Comparison of ENCODE assay signal across 29 mouse cellular contexts in genomic region chr7:74417009-74417408, GRCm38 (mm10).
A peak's percentile ranks its signal among the peaks of the same experiment; 100 is the strongest.
DNase-seq lines count a peak whose midpoint lies in the region; ATAC-seq and TF ChIP-seq lines count a peak whose summit lies in the region.
"Had no signal": no experiment of that assay in that cellular context is flagged by ENCODE, and none has a peak within 500 bp of the region (broad histone marks: within the 10 kb centered on the region; RNA-seq: fewer than 3 reads in every experiment).

No protein-coding gene starts in this region.

- no peak overlapping the region for H3ac ChIP-seq in C2C12 (ENCODE audit: control insufficient read depth, insufficient read length, low read depth)

- H3K27ac ChIP-seq in kidney, embryonic 14.5 days (ENCODE audit: low read depth, low read length), result no peak overlapping the region
- H3K27ac ChIP-seq in intestine, postnatal 0 days (ENCODE audit: low read depth, low read length), result no peak overlapping the region
- H3K27ac ChIP-seq in hindbrain, embryonic 10.5 days, result no peak overlapping the region
- H3K27ac ChIP-seq in midbrain, embryonic 15.5 days, result no peak overlapping the region
- H3K27ac ChIP-seq: embryonic facial prominence, embryonic 13.5 days; forebrain, embryonic 12.5 days; heart, adult 2 months; heart, embryonic 15.5 days; hindbrain, embryonic 14.5 days; kidney, embryonic 15.5 days; liver, embryonic 13.5 days; lung, embryonic 15.5 days had no signal

- no peak overlapping the region for H3K9ac ChIP-seq in kidney, embryonic 14.5 days (ENCODE audit: low read depth, low read length)
- H3K9ac ChIP-seq in intestine, postnatal 0 days (ENCODE audit: low read depth, low read length), result no peak overlapping the region
- H3K9ac ChIP-seq in midbrain, embryonic 15.5 days, result no peak overlapping the region
- H3K9ac ChIP-seq: embryonic facial prominence, embryonic 13.5 days; forebrain, embryonic 12.5 days; heart, embryonic 15.5 days; hindbrain, embryonic 14.5 days; kidney, embryonic 15.5 days; liver, embryonic 13.5 days; lung, embryonic 15.5 days had no signal

- 24% methylated on average over 6 of the region's 6 CpGs for WGBS in kidney, embryonic 14.5 days
- WGBS in intestine, postnatal 0 days, result 26% methylated on average over 6 of the region's 6 CpGs
- 86% methylated on average over 6 of the region's 6 CpGs for WGBS in hindbrain, embryonic 10.5 days
- WGBS in midbrain, embryonic 15.5 days, result 79% methylated on average over 6 of the region's 6 CpGs

- no peak overlapping the region for H3K4me2 ChIP-seq in kidney, embryonic 14.5 days (replicated peaks; ENCODE audit: low read depth, low read length)
- H3K4me2 ChIP-seq in intestine, postnatal 0 days (replicated peaks; ENCODE audit: low read depth), result no peak overlapping the region
- no peak overlapping the region for H3K4me2 ChIP-seq in midbrain, embryonic 15.5 days
- H3K4me2 ChIP-seq: embryonic facial prominence, embryonic 13.5 days; forebrain, embryonic 12.5 days; heart, embryonic 15.5 days; hindbrain, embryonic 14.5 days; kidney, embryonic 15.5 days; liver, embryonic 13.5 days; lung, embryonic 15.5 days had no signal

- H3K79me3 ChIP-seq in C2C12 (ENCODE audit: low read depth), result peaks cover 2% of the 10 kb centered on the region

- H3K27me3 ChIP-seq in kidney, embryonic 14.5 days (ENCODE audit: control insufficient read depth, insufficient read depth, low read length), result no peaks in the 10 kb centered on the region
- H3K27me3 ChIP-seq in C2C12 (ENCODE audit: control insufficient read depth, insufficient read depth, insufficient read length), result no peaks in the 10 kb centered on the region
- H3K27me3 ChIP-seq in intestine, postnatal 0 days (replicated peaks; ENCODE audit: control insufficient read depth, insufficient read depth, low read length), result no peaks in the 10 kb centered on the region
- no peaks in the 10 kb centered on the region for H3K27me3 ChIP-seq in hindbrain, embryonic 10.5 days (ENCODE audit: insufficient read depth, poor library complexity, severe bottlenecking)
- no peaks in the 10 kb centered on the region; the same call in 1 of the 2 replicates for H3K27me3 ChIP-seq in midbrain, embryonic 15.5 days (replicated peaks)
- H3K27me3 ChIP-seq: CH12.LX; embryonic facial prominence, embryonic 13.5 days; forebrain, embryonic 12.5 days; heart, embryonic 15.5 days; kidney, embryonic 15.5 days; liver, embryonic 13.5 days had no signal

- H3K36me3 ChIP-seq in kidney, embryonic 14.5 days (ENCODE audit: control insufficient read depth, insufficient read depth, low read length), result no peaks in the 10 kb centered on the region
- H3K36me3 ChIP-seq in C2C12 (ENCODE audit: control insufficient read depth, insufficient read depth), result no peaks in the 10 kb centered on the region
- no peaks in the 10 kb centered on the region for H3K36me3 ChIP-seq in intestine, postnatal 0 days (ENCODE audit: control insufficient read depth, insufficient read depth)
- no peaks in the 10 kb centered on the region for H3K36me3 ChIP-seq in hindbrain, embryonic 10.5 days
- no peaks in the 10 kb centered on the region for H3K36me3 ChIP-seq in midbrain, embryonic 15.5 days (replicated peaks)
- H3K36me3 ChIP-seq: embryonic facial prominence, embryonic 13.5 days; forebrain, embryonic 12.5 days; G1E; heart, embryonic 15.5 days; kidney, embryonic 15.5 days; liver, embryonic 13.5 days; lung, embryonic 15.5 days had no signal

- no peak overlapping the region for H3K4me3 ChIP-seq in kidney, embryonic 14.5 days (ENCODE audit: low read length)
- H3K4me3 ChIP-seq in C2C12 (ENCODE audit: insufficient read depth, poor library complexity, severe bottlenecking), result no peak overlapping the region
- no peak overlapping the region for H3K4me3 ChIP-seq in intestine, postnatal 0 days (ENCODE audit: low read depth, low read length)
- H3K4me3 ChIP-seq in hindbrain, embryonic 10.5 days, result no peak overlapping the region
- no peak overlapping the region for H3K4me3 ChIP-seq in midbrain, embryonic 15.5 days
- H3K4me3 ChIP-seq: embryonic facial prominence, embryonic 13.5 days; erythroblast, embryonic 14.5 days; forebrain, embryonic 12.5 days; heart, adult 2 months; heart, embryonic 15.5 days; kidney, embryonic 15.5 days; liver, embryonic 13.5 days; lung, embryonic 15.5 days; megakaryocyte, embryonic 14.5 days had no signal

- no peak for DNase-seq in kidney, postnatal 4 days
- DNase-seq in embryo, embryonic 11 days, result peak; percentile 23
- DNase-seq in thymus, postnatal 36 days, result no peak
- DNase-seq in hindbrain, embryonic 10.5 days (ENCODE audit: low spot score), result no peak
- DNase-seq: adrenal gland, adult 8-10 months; cerebellum, adult 11-12 months; gastrocnemius, postnatal 10 days; heart, adult 2 months; heart, postnatal 36 days; layer of hippocampus, postnatal 36 days; liver, embryonic 13.5 days; lung, postnatal 36 days; midbrain, embryonic 14.5 days; thymus, adult 2 months had no signal

- no peaks in the 10 kb centered on the region for H3K9me3 ChIP-seq in kidney, embryonic 14.5 days (ENCODE audit: control insufficient read depth, low read length)
- H3K9me3 ChIP-seq in intestine, postnatal 0 days (ENCODE audit: control insufficient read depth), result no peaks in the 10 kb centered on the region
- no peaks in the 10 kb centered on the region for H3K9me3 ChIP-seq in hindbrain, embryonic 10.5 days
- no peaks in the 10 kb centered on the region for H3K9me3 ChIP-seq in midbrain, embryonic 15.5 days
- H3K9me3 ChIP-seq: embryonic facial prominence, embryonic 13.5 days; forebrain, embryonic 12.5 days; heart, embryonic 15.5 days; kidney, embryonic 15.5 days; liver, embryonic 13.5 days; lung, embryonic 15.5 days had no signal

- no peak for TF ChIP-seq CTCF in C2C12 (IDR thresholded peaks at IDR 0.05; ENCODE audit: control insufficient read depth, insufficient read depth, insufficient read length)
- TF ChIP-seq CTCF in intestine, postnatal 0 days (IDR thresholded peaks at IDR 0.05; ENCODE audit: low read depth), result 0 out of 2 replicates have a peak, but pooled peaks have one; percentile 13

- H3K79me2 ChIP-seq in C2C12 (ENCODE audit: control insufficient read depth, insufficient read depth), result no peaks in the 10 kb centered on the region

- no peaks in the 10 kb centered on the region for H3K4me1 ChIP-seq in kidney, embryonic 14.5 days (ENCODE audit: control insufficient read depth, insufficient read depth, low read length)
- no peaks in the 10 kb centered on the region for H3K4me1 ChIP-seq in intestine, postnatal 0 days (replicated peaks; ENCODE audit: control insufficient read depth, insufficient read depth, low read length)
- H3K4me1 ChIP-seq in hindbrain, embryonic 10.5 days (replicated peaks), result peaks cover 11% of the 10 kb centered on the region
- peaks cover 12% of the 10 kb centered on the region for H3K4me1 ChIP-seq in midbrain, embryonic 15.5 days
- H3K4me1 ChIP-seq: liver, embryonic 13.5 days had no signal

- peak; percentile 55 for ATAC-seq in kidney, embryonic 14.5 days (ENCODE audit: low FRiP score, low TSS enrichment)
- peak; percentile 85 for ATAC-seq in intestine, postnatal 0 days
- no peak for ATAC-seq in midbrain, embryonic 15.5 days (replicated peaks)
- ATAC-seq: inflammation-experienced regulatory T-cells, adult 6 months had no signal

TF ChIP-seq in C2C12, 6 proteins besides CTCF, POLR2A, EP300 and RAD21:
- TF ChIP-seq MYOD1 (IDR thresholded peaks at IDR 0.05; ENCODE audit: control insufficient read depth, insufficient read length, low read depth) (peak; percentile 75), CEBPB (IDR thresholded peaks at IDR 0.05; ENCODE audit: low read depth) (no peak), MAX (IDR thresholded peaks at IDR 0.05) (no peak)
